Mouse (Mus musculus) testis, postnatal 10 days (tissue): Measurements from ENCODE around the gene Spdl1.

ENCODE experiments used
- DNase-seq: peaks from one replicate; pipeline ENCODE4 v3.0.0; 2021; ENCODE audit warnings: low spot score

The Spdl1 gene

GRCm38 (mm10) chr11:34833318-34834086 lies at the start of gene Spdl1:
Spdl1 (minus strand) TSS chr11:34833641.
- DNase-seq: peak; percentile 98

GRCm38 (mm10) chr11:34881528-34881927 lies 48.1 kb upstream of the Spdl1 start:
- no peak for DNase-seq

GRCm38 (mm10) chr11:34879678-34880077 lies 46.2 kb upstream of the Spdl1 start:
- no peak for DNase-seq

GRCm38 (mm10) chr11:34873861-34874260 lies 40.4 kb upstream of the Spdl1 start:
- DNase-seq: no peak

- no peak for DNase-seq
These were observed 39.0 kb upstream of the Spdl1 start for GRCm38 (mm10) chr11:34872432-34872831.

GRCm38 (mm10) chr11:34871991-34872390 lies 38.5 kb upstream of the Spdl1 start:
- DNase-seq: no peak

GRCm38 (mm10) chr11:34871456-34871855 lies 38.0 kb upstream of the Spdl1 start:
- no peak for DNase-seq

- DNase-seq: no peak
These were observed 35.2 kb upstream of the Spdl1 start for GRCm38 (mm10) chr11:34868626-34869025.

GRCm38 (mm10) chr11:34865741-34866270 lies 32.4 kb upstream of the Spdl1 start:
- DNase-seq: no peak

GRCm38 (mm10) chr11:34865181-34865580 lies 31.7 kb upstream of the Spdl1 start:
- DNase-seq: no peak

GRCm38 (mm10) chr11:34856652-34857051 lies 23.2 kb upstream of the Spdl1 start:
- no peak for DNase-seq

- no peak for DNase-seq
These were observed 12.8 kb upstream of the Spdl1 start for GRCm38 (mm10) chr11:34846268-34846652.

GRCm38 (mm10) chr11:34845567-34846267 lies 12.3 kb upstream of the Spdl1 start:
- DNase-seq: peak; percentile 46

GRCm38 (mm10) chr11:34843517-34843916 lies 10.1 kb upstream of the Spdl1 start:
- no peak for DNase-seq

- no peak for DNase-seq
These were observed 6.8 kb upstream of the Spdl1 start for GRCm38 (mm10) chr11:34840283-34840682.

GRCm38 (mm10) chr11:34839051-34839450 lies 5.6 kb upstream of the Spdl1 start:
- DNase-seq: no peak

GRCm38 (mm10) chr11:34836272-34836671 lies 2.8 kb upstream of the Spdl1 start:
- DNase-seq: no peak

GRCm38 (mm10) chr11:34832678-34833077 lies 763 bp downstream of the Spdl1 start:
- DNase-seq: no peak

- no peak for DNase-seq
These were observed 5.6 kb downstream of the Spdl1 start for GRCm38 (mm10) chr11:34827803-34828202.

- DNase-seq: no peak
These were observed 6.5 kb downstream of the Spdl1 start for GRCm38 (mm10) chr11:34826940-34827339.

- DNase-seq: no peak
These were observed 8.7 kb downstream of the Spdl1 start for GRCm38 (mm10) chr11:34824791-34825190.

GRCm38 (mm10) chr11:34814767-34815166 lies 18.7 kb downstream of the Spdl1 start:
- DNase-seq: no peak

GRCm38 (mm10) chr11:34814319-34814718 lies 19.1 kb downstream of the Spdl1 start:
- no peak for DNase-seq
